In genomic region chr2:156305818-156306217, GRCm38 (mm10) we compare ENCODE assay signal across 8 mouse cellular contexts. TPM values are rescaled to one million over a fixed set of nuclear protein-coding genes. Genes with fewer than 3 reads are reported as not detected.
DNase-seq lines count a peak whose midpoint lies in the region; ATAC-seq lines count a peak whose summit lies in the region.

No protein-coding gene starts in this region.

- H3K27me3 ChIP-seq in midbrain, embryonic 11.5 days (ENCODE audit: control insufficient read depth, insufficient read depth, low read length): no peaks in the 10 kb centered on the region
- H3K27me3 ChIP-seq in midbrain, embryonic 15.5 days (replicated peaks): no peaks in the 10 kb centered on the region
- H3K27me3 ChIP-seq in embryonic facial prominence, embryonic 10.5 days (replicated peaks; ENCODE audit: low read depth, poor library complexity, severe bottlenecking): no peaks in the 10 kb centered on the region

- no peak overlapping the region for H3K27ac ChIP-seq in midbrain, embryonic 11.5 days (ENCODE audit: low read depth, low read length)
- no peak overlapping the region for H3K27ac ChIP-seq in midbrain, embryonic 15.5 days
- H3K27ac ChIP-seq in embryonic facial prominence, embryonic 10.5 days (replicated peaks): no peak overlapping the region

- whole genome bisulfite sequencing in midbrain, embryonic 11.5 days: 90% methylated on average over 2 of the region's 2 CpGs
- WGBS in midbrain, embryonic 15.5 days: 89% methylated on average over 2 of the region's 2 CpGs
- WGBS in embryonic facial prominence, embryonic 10.5 days: 84% methylated on average over 2 of the region's 2 CpGs

- ATAC-seq in midbrain, embryonic 11.5 days (ENCODE audit: low FRiP score): 0 out of 2 replicates have a peak, but pooled peaks have one; percentile 38
- no peak for ATAC-seq in midbrain, embryonic 15.5 days (replicated peaks)

- H3K4me3 ChIP-seq in midbrain, embryonic 11.5 days (ENCODE audit: low read depth, low read length): no peak overlapping the region
- H3K4me3 ChIP-seq in midbrain, embryonic 15.5 days: no peak overlapping the region
- H3K4me3 ChIP-seq in embryonic facial prominence, embryonic 10.5 days: no peak overlapping the region

- intact Hi-C loops in gastrocnemius, postnatal 36 days (cut with DNase I): no loop called here

- peak; percentile 57 for DNase-seq in cerebellum, adult 9-10 months
- no peak for DNase-seq in cerebellum, postnatal 25 days
- DNase-seq in midbrain, embryonic 11.5 days (ENCODE audit: low spot score, missing footprints): peak; percentile 82
- peak; percentile 10 for DNase-seq in embryonic facial prominence, embryonic 10.5 days (ENCODE audit: low spot score)
- DNase-seq in naive thymus-derived CD4-positive, alpha-beta T cell, adult 2 months (ENCODE audit: low read depth): peak; percentile 77
- no peak for DNase-seq in gastrocnemius, postnatal 4 days (ENCODE audit: low spot score in 2 of 2)
- no peak for DNase-seq in gastrocnemius, postnatal 36 days

- no peaks in the 10 kb centered on the region for H3K9me3 ChIP-seq in midbrain, embryonic 11.5 days (ENCODE audit: control insufficient read depth, low read length)
- no peaks in the 10 kb centered on the region for H3K9me3 ChIP-seq in midbrain, embryonic 15.5 days
- H3K9me3 ChIP-seq in embryonic facial prominence, embryonic 10.5 days: no peaks in the 10 kb centered on the region

- no peaks in the 10 kb centered on the region for H3K4me1 ChIP-seq in midbrain, embryonic 11.5 days (ENCODE audit: control insufficient read depth, insufficient read depth, low read length)
- peaks cover 3% of the 10 kb centered on the region for H3K4me1 ChIP-seq in midbrain, embryonic 15.5 days
- no peaks in the 10 kb centered on the region for H3K4me1 ChIP-seq in embryonic facial prominence, embryonic 10.5 days

- H3K4me2 ChIP-seq in midbrain, embryonic 11.5 days: no peak overlapping the region
- no peak overlapping the region for H3K4me2 ChIP-seq in midbrain, embryonic 15.5 days

- H3K9ac ChIP-seq in midbrain, embryonic 11.5 days (ENCODE audit: low read length): no peak overlapping the region
- no peak overlapping the region for H3K9ac ChIP-seq in midbrain, embryonic 15.5 days

- H3K36me3 ChIP-seq in midbrain, embryonic 11.5 days (ENCODE audit: control insufficient read depth, insufficient read depth, low read length): peaks cover 5% of the 10 kb centered on the region
- H3K36me3 ChIP-seq in midbrain, embryonic 15.5 days (replicated peaks): peaks cover 23% of the 10 kb centered on the region; the same call in 1 of the 2 replicates
- peaks cover 85% of the 10 kb centered on the region for H3K36me3 ChIP-seq in embryonic facial prominence, embryonic 10.5 days (replicated peaks)

RNA-seq across cellular contexts. Expression of gene Cnbd2, which starts 6.3 kb away (rescaled TPM):
- 3.3 and 4.2 TPM in 2 replicates for polyA plus RNA-seq in midbrain, embryonic 11.5 days (2014; fragmentation: Nextera tagmentation; extraction: Ambion mirVana)
- polyA plus RNA-seq in midbrain, embryonic 15.5 days (2015; fragmentation: Nextera tagmentation; extraction: Ambion mirVana): 7.6 and 8.0 TPM in 2 replicates
- polyA plus RNA-seq in embryonic facial prominence, embryonic 10.5 days (2016; fragmentation: Nextera tagmentation; extraction: Ambion mirVana): 2.8 and 3.3 TPM in 2 replicates
- total RNA-seq in gastrocnemius, postnatal 4 days (2021): 1 to 10 TPM; 2.8 to 2.9 TPM
- total RNA-seq in gastrocnemius, postnatal 36 days (2021): 1 to 10 TPM in 1 of 2 experiments, under 1 TPM in 1; 0.54 to 1.1 TPM

RNA-seq across cellular contexts. Expression of gene Scand1, which starts 6.7 kb away (rescaled TPM):
- 85.3 and 93.4 TPM in 2 replicates for polyA plus RNA-seq in midbrain, embryonic 11.5 days (2014; fragmentation: Nextera tagmentation; extraction: Ambion mirVana)
- 91.9 and 98.4 TPM in 2 replicates for polyA plus RNA-seq in midbrain, embryonic 15.5 days (2015; fragmentation: Nextera tagmentation; extraction: Ambion mirVana)
- 54.9 and 60.2 TPM in 2 replicates for polyA plus RNA-seq in embryonic facial prominence, embryonic 10.5 days (2016; fragmentation: Nextera tagmentation; extraction: Ambion mirVana)
- 10 to 100 TPM; 63.7 to 76.2 TPM for total RNA-seq in gastrocnemius, postnatal 4 days (2021)
- 10 to 100 TPM; 51.6 to 57.5 TPM for total RNA-seq in gastrocnemius, postnatal 36 days (2021)

Comparison
In these comparisons a context has a peak if more than half of its experiments do, and no peak if none do; other contexts are left out.
1. DNase-seq: peak in cerebellum, adult 9-10 months (single experiment), midbrain, embryonic 11.5 days (single experiment), embryonic facial prominence, embryonic 10.5 days (single experiment) and naive thymus-derived CD4-positive, alpha-beta T cell, adult 2 months (single experiment); none in cerebellum, postnatal 25 days (0 of 2), gastrocnemius, postnatal 4 days (0 of 2) and gastrocnemius, postnatal 36 days (0 of 2).